Mouse (Mus musculus) regulatory T cell (primary cell): Measurements from ENCODE around the gene Itgav.
"Not testable (repeated sequence)": the region's sequence is repeated elsewhere in the genome, so short reads cannot be mapped to it uniquely, and the experiment has no call there.

Source experiments
- in situ Hi-C: fragments of 300-600 bp; cut with MboI, MseI; formaldehyde crosslinking; loops from one replicate; pipeline ENCODE4 v1.15.1; 2025; ENCODE audit warnings: high pct_unique_total_duplicates

Itgav gene

GRCm38 (mm10) chr2:83709896-83710524, 14.2 kb upstream of the Itgav start:
- in situ Hi-C loops, result no loop called here

GRCm38 (mm10) chr2:83713281-83713680, 10.9 kb upstream of the Itgav start:
- in situ Hi-C loops, result not testable (repeated sequence)

GRCm38 (mm10) chr2:83713946-83714345, 10.3 kb upstream of the Itgav start:
- in situ Hi-C loops, result no loop called here

DNA sequence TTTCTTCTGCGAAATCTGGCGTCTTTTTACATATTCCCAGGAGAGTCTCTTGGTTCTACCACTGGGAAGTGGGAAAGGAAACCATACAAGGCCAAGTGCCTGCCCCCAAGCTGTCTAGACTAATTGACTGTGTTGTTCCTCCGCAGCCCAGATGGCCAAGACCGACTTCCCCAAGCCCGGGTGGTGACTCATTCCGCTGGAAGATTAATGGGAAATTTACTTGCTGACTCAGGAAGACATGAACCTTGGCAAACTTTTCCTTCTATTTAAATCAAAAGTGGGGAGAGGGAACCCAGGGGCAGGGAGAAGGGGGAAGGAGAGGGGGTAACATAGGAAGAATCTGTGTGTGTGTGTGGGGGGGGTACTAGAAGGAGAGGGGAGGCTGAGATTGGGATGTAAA, 9.4 kb upstream of the Itgav start:
- in situ Hi-C loops, result no loop called here

GRCm38 (mm10) chr2:83718341-83718740, 5.9 kb upstream of the Itgav start:
- in situ Hi-C loops, result no loop called here

DNA sequence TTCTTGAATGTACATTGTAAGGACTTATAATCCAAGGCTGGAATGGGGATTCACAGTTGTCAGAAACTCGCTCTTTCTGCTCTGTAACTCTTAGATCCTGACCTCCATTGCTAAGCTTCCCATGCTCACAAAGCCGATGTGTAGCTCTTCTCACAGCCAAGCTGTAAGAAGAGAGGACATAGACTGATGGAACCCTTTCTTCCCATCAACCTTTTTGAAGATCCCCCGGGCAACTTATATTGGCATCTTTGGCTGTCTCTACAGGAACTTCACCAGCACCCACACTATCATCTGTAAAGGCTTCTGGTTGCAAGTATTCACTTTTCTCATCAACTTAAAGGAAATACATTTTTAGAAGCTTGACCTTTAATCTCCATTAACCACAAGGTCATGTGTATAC, 2.6 kb upstream of the Itgav start:
- in situ Hi-C loops, result no loop called here

GRCm38 (mm10) chr2:83722936-83723335, 1.3 kb upstream of the Itgav start:
- in situ Hi-C loops, result no loop called here

- in situ Hi-C loops, result no loop called here
Measured at GRCm38 (mm10) chr2:83723346-83723745, 851 bp upstream of the Itgav start.

DNA sequence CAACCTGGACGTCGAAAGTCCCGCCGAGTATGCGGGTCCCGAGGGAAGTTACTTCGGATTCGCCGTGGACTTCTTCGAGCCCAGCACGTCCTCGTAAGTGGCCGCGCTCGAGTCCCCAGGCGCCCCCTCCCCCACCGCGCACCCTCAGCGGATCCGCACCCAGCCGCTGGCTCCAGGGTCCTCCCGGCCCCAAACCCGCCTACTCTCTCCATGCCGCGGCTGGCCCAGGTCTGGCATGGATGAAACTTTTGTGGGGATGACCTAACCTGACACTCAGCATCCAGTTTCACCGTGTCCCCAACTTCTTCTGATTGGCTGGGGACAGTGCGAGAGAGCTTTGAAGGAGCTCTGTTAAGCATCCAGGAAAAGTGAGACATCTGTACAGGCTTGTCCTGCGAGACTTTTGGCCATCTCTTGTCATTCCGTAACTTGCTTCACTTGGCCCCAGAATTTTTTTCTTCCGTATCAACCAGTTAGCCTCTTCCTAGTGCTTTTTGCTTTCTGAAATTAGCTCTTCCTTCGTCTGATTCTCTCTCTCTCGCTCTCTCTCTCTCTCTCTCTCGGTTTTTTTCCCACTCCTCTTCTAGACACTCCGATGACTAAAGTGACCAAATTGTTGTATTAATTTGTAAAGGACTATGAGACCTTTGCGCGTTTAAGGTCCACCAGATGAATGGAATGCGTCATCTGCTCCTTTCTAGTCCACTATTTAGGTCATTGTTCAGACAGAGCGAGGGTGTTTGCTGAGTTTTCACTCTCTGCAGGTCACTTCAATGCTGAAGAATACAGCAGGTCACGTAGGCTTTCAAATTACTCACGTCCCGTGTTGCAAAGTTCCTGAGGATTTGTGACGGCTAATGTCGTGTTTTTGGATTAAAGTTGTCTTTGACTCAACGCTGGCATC, 882 bp downstream of the Itgav start:
- in situ Hi-C loops, result no loop called here

DNA sequence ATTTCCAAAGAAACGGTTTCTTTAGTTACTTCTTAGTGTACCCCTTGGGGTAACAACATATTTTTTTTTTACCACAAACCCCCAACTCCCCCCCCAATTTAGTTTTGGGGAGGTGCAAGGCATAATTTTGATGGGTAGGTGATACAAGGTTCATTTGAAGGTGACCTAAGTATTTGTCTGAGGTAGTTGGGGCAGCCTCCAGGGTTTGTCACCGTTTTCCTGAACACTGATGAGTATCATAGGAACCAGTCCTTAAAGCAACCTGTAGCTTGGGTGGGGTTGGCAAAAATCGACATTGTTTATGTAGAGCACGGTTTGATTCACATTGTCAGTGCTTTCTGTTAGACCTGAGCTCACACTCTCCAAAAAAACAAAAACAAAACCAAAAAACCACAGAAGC, 1.6 kb downstream of the Itgav start:
- in situ Hi-C loops, result no loop called here

DNA sequence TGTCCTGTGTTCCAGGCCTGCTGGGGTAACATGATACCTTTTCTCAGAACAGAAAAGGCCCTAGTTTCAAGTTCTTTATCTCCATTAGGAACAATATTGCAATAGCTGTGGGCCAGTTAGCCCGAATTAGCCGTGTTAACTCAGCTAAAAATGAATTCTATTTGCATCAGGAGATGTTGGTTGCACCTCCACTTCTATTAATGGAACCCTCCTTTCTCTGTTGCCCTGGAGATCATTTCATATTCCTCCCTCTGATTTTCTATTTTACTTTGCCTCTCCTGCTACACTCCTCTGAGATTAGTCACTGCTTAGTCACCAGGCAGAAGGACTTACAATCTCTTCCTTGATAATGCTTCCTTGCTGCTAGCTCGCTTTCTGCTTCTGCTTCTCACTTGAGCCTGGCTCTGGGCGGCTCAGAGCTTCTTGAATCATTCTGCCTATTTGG, 4.1 kb downstream of the Itgav start:
- in situ Hi-C loops, result no loop called here

DNA sequence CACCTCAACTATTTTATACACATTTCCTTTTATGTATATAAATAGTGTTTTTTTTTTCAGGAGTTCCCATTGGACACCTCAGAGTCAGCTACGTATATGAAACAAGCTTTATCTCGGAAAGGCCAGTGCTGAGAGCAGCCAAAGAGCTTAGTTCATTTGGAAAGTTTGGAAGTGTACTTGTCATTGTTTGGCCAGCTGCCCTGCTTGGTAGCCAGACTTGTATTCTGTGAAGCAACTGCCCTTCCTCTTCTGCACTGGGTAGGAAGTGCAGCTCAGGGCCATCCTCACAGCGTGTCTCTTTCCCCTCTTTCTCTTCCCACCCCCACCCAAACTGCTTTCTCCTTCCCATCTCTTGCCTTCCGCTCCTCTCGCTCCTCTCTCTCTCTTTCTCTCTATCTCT, 5.1 kb downstream of the Itgav start:
- in situ Hi-C loops, result no loop called here

- in situ Hi-C loops, result no loop called here
Measured at GRCm38 (mm10) chr2:83732896-83733295, 8.7 kb downstream of the Itgav start.

DNA sequence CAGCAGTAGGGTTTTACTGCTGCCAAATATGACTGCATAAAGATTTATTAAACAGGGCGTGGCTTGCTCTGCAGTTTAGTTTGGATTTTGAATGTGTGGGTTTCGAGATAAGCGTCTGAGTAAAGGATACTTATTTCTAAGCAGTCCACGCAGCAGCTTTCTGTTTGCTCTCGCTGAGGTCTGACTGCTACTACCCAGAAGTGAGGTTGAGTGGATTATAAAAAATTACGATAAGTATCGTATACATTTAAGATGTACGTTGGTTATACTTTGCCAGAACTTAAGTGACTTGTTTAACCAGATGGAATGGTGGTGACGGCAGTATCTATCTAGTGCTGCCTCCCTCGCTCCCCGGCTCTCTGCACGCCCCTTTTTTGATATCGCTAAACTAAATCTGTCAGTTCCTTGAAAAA, 9.8 kb downstream of the Itgav start:
- in situ Hi-C loops, result no loop called here

- in situ Hi-C loops, result no loop called here
Measured at GRCm38 (mm10) chr2:83735276-83735675, 11.1 kb downstream of the Itgav start.

DNA sequence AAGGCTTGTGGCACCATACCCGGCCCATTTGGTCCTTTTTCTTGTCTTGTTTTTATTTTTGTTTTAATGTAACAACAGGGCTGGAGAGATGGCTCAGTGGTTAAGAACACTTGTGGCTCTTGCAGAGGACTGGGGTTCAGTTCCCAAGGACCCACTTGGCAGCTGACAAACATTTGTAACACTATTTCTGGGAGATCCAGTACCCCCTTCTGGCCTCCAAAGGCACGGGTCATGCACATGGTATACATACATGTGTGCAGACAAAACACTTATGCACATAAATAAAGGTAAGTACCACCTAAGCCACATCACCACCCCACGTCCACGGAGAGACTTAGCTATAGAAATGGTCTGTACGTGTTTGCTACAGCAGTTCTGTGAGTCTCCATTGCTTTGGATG, 12.6 kb downstream of the Itgav start:
- in situ Hi-C loops, result no loop called here

DNA sequence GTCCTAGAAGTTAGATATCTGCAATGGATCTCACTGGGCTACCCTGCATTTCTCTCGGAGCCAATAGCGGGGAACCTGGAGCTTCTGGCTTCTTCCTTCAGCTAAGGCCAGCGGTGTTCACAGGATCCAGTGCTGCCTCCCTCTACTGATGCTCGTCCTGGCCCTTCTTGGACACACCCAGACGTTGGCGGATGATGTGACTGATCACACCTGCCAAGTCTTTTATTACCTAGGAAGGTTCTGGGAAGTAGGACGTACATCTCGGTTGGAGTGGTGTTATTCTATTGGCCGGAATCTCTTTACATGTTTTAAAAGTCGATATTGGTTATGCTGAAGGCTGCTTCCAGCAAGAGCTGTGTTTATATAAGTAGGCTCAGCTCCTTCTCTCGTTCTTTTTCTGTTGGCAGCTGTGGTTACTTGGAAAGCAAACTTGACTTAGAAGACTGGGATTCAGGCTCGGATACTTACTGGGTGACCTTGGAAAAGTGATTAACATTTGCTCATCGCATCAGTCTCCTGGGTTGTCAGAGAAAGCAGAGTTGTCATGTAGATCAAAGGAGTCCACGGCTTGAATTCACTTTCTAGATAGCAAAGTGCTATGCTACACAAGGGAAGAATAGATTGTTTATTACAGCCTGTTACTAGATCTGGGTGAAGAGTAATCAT, 14.5 kb downstream of the Itgav start:
- in situ Hi-C loops, result no loop called here

DNA sequence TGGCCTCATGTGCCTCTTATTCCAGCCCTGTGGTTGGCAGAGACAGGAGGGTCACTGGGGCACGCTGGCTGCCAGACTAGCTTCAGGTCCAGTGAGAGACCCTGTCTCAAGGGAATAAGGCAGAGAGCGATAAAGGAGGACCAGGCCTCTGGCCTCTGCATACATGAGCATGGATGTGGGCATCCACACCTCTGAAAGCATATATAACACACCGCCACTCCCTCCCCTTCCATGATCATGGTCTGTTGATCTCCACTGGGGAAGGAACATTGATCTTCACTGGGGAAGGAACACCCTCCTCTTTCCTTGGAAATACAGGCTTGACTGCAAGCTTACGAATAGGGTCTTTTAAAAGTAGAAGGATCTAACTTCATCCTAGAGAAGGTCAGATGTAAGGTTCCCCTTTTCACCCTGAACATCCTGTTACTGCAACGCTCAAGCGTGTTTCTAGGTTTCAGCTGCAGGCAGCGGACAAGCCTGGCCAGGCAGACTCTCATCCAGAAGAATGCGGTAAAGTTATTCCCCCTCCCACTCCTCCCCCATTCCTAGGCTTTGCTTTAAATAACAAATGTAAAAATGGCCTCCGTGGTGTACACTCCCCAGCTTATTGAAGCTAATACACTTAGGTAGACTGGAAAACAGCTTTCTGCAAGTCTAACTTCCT, 15.4 kb downstream of the Itgav start:
- in situ Hi-C loops, result loop anchor here (5.0 kb wide), 1 partner anchor 67 kb away; no protein-coding TSS in a partner anchor

DNA sequence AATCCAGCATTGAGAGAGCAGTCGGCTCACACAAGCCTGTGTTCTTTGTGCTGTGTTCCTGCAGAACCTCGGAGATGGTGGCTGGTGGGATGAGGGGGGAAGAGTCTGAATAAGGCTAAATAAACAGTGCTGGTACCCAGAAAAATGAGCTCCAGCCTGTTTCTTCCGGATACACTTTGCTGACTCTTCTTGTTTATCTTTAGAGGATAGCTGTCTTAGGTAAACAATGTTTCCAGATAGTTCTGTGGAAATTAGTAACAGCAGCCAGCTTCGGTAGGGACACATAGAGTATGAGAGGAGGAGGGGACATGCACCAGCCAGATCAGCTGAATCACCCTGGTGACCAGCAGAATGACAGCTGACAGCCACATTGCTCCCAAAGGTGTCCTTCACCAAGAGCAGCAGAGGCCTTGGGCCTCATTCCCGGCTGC, 16.4 kb downstream of the Itgav start:
- in situ Hi-C loops, result loop anchor here (5.0 kb wide), 1 partner anchor 68 kb away; no protein-coding TSS in a partner anchor

- in situ Hi-C loops, result loop anchor here (5.0 kb wide), 1 partner anchor 70 kb away; no protein-coding TSS in a partner anchor
Measured at GRCm38 (mm10) chr2:83742210-83742609, 18.0 kb downstream of the Itgav start.

DNA sequence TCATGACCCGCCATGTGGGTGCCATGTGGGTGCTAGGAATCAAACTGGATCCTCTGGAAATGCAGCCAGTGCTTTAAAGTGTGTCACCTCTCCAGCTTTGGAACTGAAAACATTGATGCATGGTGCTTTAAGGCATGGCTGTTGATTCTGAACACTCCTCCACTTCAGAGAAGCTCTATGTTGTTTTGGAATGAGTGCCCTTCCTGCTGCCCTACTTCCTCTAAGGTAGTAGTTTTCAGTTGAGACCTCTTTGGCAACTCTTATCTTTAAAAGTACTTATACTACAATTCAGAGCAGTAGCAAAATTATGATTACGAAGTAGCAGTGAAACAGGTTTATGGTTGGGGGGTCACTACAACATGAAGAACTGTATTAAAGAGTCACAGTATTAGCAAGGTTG, 18.6 kb downstream of the Itgav start:
- in situ Hi-C loops, result loop anchor here (5.0 kb wide), 1 partner anchor 71 kb away; no protein-coding TSS in a partner anchor
